Mouse (Mus musculus) cerebellum, adult 2 months (tissue): ENCODE measurements at regions not wholly inside any gene's neighbourhood (a gene's known extent, or its start where the extent isn't known, plus 50 kb on each side); places are given as distances from the start of the nearest gene placed in this dataset.

Source experiments
- CTCF ChIP-seq: fragments of 200-500 bp; IDR thresholded peaks from 2 replicates; pipeline ENCODE4 v1.5.1; 2011; ENCODE audit warnings: low read depth, mild to moderate bottlenecking, control low read depth, low read length, moderate library complexity, borderline replicate concordance; ENCODE audit not compliant: insufficient read depth
- POLR2A ChIP-seq: fragments of 200-500 bp; IDR thresholded peaks from 2 replicates; pipeline ENCODE4 v1.6.1; 2011; ENCODE audit warnings: low read length, control low read depth, borderline replicate concordance; ENCODE audit not compliant: insufficient read depth

GRCm38 (mm10) chr4:125210719-125211118, 83.1 kb upstream of the Zc3h12a start:
- no peak for TF ChIP-seq POLR2A
- TF ChIP-seq CTCF: no peak
